Mouse (Mus musculus): ENCODE measurements around the gene Minpp1. TPM values are rescaled to one million over a fixed set of nuclear protein-coding genes. Genes with fewer than 3 reads are reported as not detected.
A peak's percentile ranks its signal among the peaks of the same experiment; 100 is the strongest.
"Not testable (repeated sequence)": the region's sequence is repeated elsewhere in the genome, so short reads cannot be mapped to it uniquely, and the experiment has no call there.

Gene Minpp1
- polyA plus RNA-seq (2015; fragmentation: Nextera tagmentation; extraction: Ambion mirVana): 46.6 and 46.8 TPM in 2 replicates

- Histone ChIP-seq H3K9ac (ENCODE audit: low read length) (peak within 1 kb of the TSS; percentile 86), H3K36me3 (ENCODE audit: control insufficient read depth, insufficient read depth) (no peaks in the 10 kb centered on the region), H3K4me2 (ENCODE audit: low read depth, low read length) (peak within 1 kb of the TSS; percentile 94), H3K27me3 (ENCODE audit: control insufficient read depth, insufficient read depth, low read length) (no peaks in the 10 kb centered on the region), H3K9me3 (replicated peaks; ENCODE audit: control insufficient read depth, low read length) (no peaks in the 10 kb centered on the region), H3K4me1 (ENCODE audit: control insufficient read depth, insufficient read depth, low read length) (peaks cover 15% of the 10 kb centered on the region), H3K27ac (ENCODE audit: low read length) (peak within 1 kb of the TSS; percentile 88), H3K4me3 (ENCODE audit: low read length) (peak within 1 kb of the TSS; percentile 69)
- peak; percentile 92 for ATAC-seq (replicated peaks; ENCODE audit: extremely low read depth, insufficient read depth, low FRiP score)
- under 1% methylated on average over 63 of the region's 64 CpGs for WGBS
These were observed at the start of gene Minpp1 for GRCm38 (mm10) chr19:32485681-32486105. Gene Minpp1 (plus strand): TSS chr19:32485769.

- Histone ChIP-seq H3K9me3 (replicated peaks; ENCODE audit: control insufficient read depth, low read length) (peaks cover 4% of the 10 kb centered on the region; the same call in 1 of the 2 replicates), H3K27me3 (ENCODE audit: control insufficient read depth, insufficient read depth, low read length) (no peaks in the 10 kb centered on the region), H3K9ac (ENCODE audit: low read length) (no peak overlapping the region), H3K4me3 (ENCODE audit: low read length) (no peak overlapping the region), H3K4me2 (ENCODE audit: low read depth, low read length) (no peak overlapping the region), H3K36me3 (ENCODE audit: control insufficient read depth, insufficient read depth) (no peaks in the 10 kb centered on the region), H3K27ac (ENCODE audit: low read length) (no peak overlapping the region), H3K4me1 (ENCODE audit: control insufficient read depth, insufficient read depth, low read length) (no peaks in the 10 kb centered on the region)
- 87% methylated on average over 2 of the region's 2 CpGs for WGBS
- ATAC-seq (replicated peaks; ENCODE audit: extremely low read depth, insufficient read depth, low FRiP score): no peak
These were observed 46.2 kb upstream of the Minpp1 start for GRCm38 (mm10) chr19:32439356-32439755.

GRCm38 (mm10) chr19:32441568-32441967 is 44.0 kb upstream of the Minpp1 start:
- no peak for ATAC-seq (replicated peaks; ENCODE audit: extremely low read depth, insufficient read depth, low FRiP score)
- Histone ChIP-seq H3K4me2 (ENCODE audit: low read depth, low read length) (no peak overlapping the region), H3K27ac (ENCODE audit: low read length) (no peak overlapping the region), H3K27me3 (ENCODE audit: control insufficient read depth, insufficient read depth, low read length) (no peaks in the 10 kb centered on the region), H3K9me3 (replicated peaks; ENCODE audit: control insufficient read depth, low read length) (peaks cover 4% of the 10 kb centered on the region; the same call in 1 of the 2 replicates), H3K4me1 (ENCODE audit: control insufficient read depth, insufficient read depth, low read length) (no peaks in the 10 kb centered on the region), H3K9ac (ENCODE audit: low read length) (no peak overlapping the region), H3K4me3 (ENCODE audit: low read length) (no peak overlapping the region), H3K36me3 (ENCODE audit: control insufficient read depth, insufficient read depth) (no peaks in the 10 kb centered on the region)
- 96% methylated on average over 9 of the region's 11 CpGs for WGBS

GRCm38 (mm10) chr19:32448931-32449330 is 36.6 kb upstream of the Minpp1 start:
- Histone ChIP-seq H3K4me2 (ENCODE audit: low read depth, low read length) (no peak overlapping the region), H3K27ac (ENCODE audit: low read length) (no peak overlapping the region), H3K36me3 (ENCODE audit: control insufficient read depth, insufficient read depth) (no peaks in the 10 kb centered on the region), H3K9ac (ENCODE audit: low read length) (no peak overlapping the region), H3K4me3 (ENCODE audit: low read length) (no peak overlapping the region), H3K9me3 (replicated peaks; ENCODE audit: control insufficient read depth, low read length) (peaks cover 3% of the 10 kb centered on the region), H3K27me3 (ENCODE audit: control insufficient read depth, insufficient read depth, low read length) (no peaks in the 10 kb centered on the region), H3K4me1 (ENCODE audit: control insufficient read depth, insufficient read depth, low read length) (no peaks in the 10 kb centered on the region)
- 92% methylated on average over 10 of the region's 10 CpGs for WGBS
- no peak for ATAC-seq (replicated peaks; ENCODE audit: extremely low read depth, insufficient read depth, low FRiP score)

GRCm38 (mm10) chr19:32452231-32452630 is 33.3 kb upstream of the Minpp1 start:
- H3K27ac ChIP-seq (ENCODE audit: low read length): no peak overlapping the region
- H3K4me3 ChIP-seq (ENCODE audit: low read length): no peak overlapping the region
- no peaks in the 10 kb centered on the region for H3K36me3 ChIP-seq (ENCODE audit: control insufficient read depth, insufficient read depth)
- WGBS: 65% methylated on average over 4 of the region's 4 CpGs
- peaks cover 3% of the 10 kb centered on the region for H3K9me3 ChIP-seq (replicated peaks; ENCODE audit: control insufficient read depth, low read length)
- no peak overlapping the region for H3K9ac ChIP-seq (ENCODE audit: low read length)
- no peak for ATAC-seq (replicated peaks; ENCODE audit: extremely low read depth, insufficient read depth, low FRiP score)
- H3K4me1 ChIP-seq (ENCODE audit: control insufficient read depth, insufficient read depth, low read length): no peaks in the 10 kb centered on the region
- no peaks in the 10 kb centered on the region for H3K27me3 ChIP-seq (ENCODE audit: control insufficient read depth, insufficient read depth, low read length)
- no peak overlapping the region for H3K4me2 ChIP-seq (ENCODE audit: low read depth, low read length)

GRCm38 (mm10) chr19:32456744-32457143 is 28.8 kb upstream of the Minpp1 start:
- H3K27ac ChIP-seq (ENCODE audit: low read length): no peak overlapping the region
- peaks cover 3% of the 10 kb centered on the region; the same call in 1 of the 2 replicates for H3K9me3 ChIP-seq (replicated peaks; ENCODE audit: control insufficient read depth, low read length)
- H3K4me1 ChIP-seq (ENCODE audit: control insufficient read depth, insufficient read depth, low read length): no peaks in the 10 kb centered on the region
- H3K4me3 ChIP-seq (ENCODE audit: low read length): no peak overlapping the region
- 85% methylated on average over 2 of the region's 2 CpGs for WGBS
- no peak overlapping the region for H3K4me2 ChIP-seq (ENCODE audit: low read depth, low read length)
- ATAC-seq (replicated peaks; ENCODE audit: extremely low read depth, insufficient read depth, low FRiP score): no peak
- no peak overlapping the region for H3K9ac ChIP-seq (ENCODE audit: low read length)
- no peaks in the 10 kb centered on the region for H3K36me3 ChIP-seq (ENCODE audit: control insufficient read depth, insufficient read depth)
- H3K27me3 ChIP-seq (ENCODE audit: control insufficient read depth, insufficient read depth, low read length): no peaks in the 10 kb centered on the region

- not testable (repeated sequence) for H3K4me2 ChIP-seq (ENCODE audit: low read depth, low read length); H3K4me1 ChIP-seq (ENCODE audit: control insufficient read depth, insufficient read depth, low read length); H3K9me3 ChIP-seq (replicated peaks; ENCODE audit: control insufficient read depth, low read length); H3K27me3 ChIP-seq (ENCODE audit: control insufficient read depth, insufficient read depth, low read length); H3K4me3 ChIP-seq (ENCODE audit: low read length); H3K27ac ChIP-seq (ENCODE audit: low read length); ATAC-seq (replicated peaks; ENCODE audit: extremely low read depth, insufficient read depth, low FRiP score); H3K9ac ChIP-seq (ENCODE audit: low read length); H3K36me3 ChIP-seq (ENCODE audit: control insufficient read depth, insufficient read depth)
- 81% methylated on average over 8 of the region's 8 CpGs for WGBS
These were observed 27.9 kb upstream of the Minpp1 start for GRCm38 (mm10) chr19:32457631-32458030.

- H3K9ac ChIP-seq (ENCODE audit: low read length): no peak overlapping the region
- H3K4me3 ChIP-seq (ENCODE audit: low read length): no peak overlapping the region
- no peak for ATAC-seq (replicated peaks; ENCODE audit: extremely low read depth, insufficient read depth, low FRiP score)
- no peaks in the 10 kb centered on the region for H3K4me1 ChIP-seq (ENCODE audit: control insufficient read depth, insufficient read depth, low read length)
- H3K9me3 ChIP-seq (replicated peaks; ENCODE audit: control insufficient read depth, low read length): peaks cover 3% of the 10 kb centered on the region; the same call in 1 of the 2 replicates
- no peaks in the 10 kb centered on the region for H3K36me3 ChIP-seq (ENCODE audit: control insufficient read depth, insufficient read depth)
- H3K27ac ChIP-seq (ENCODE audit: low read length): no peak overlapping the region
- 90% methylated on average over 6 of the region's 6 CpGs for WGBS
- H3K27me3 ChIP-seq (ENCODE audit: control insufficient read depth, insufficient read depth, low read length): no peaks in the 10 kb centered on the region
- no peak overlapping the region for H3K4me2 ChIP-seq (ENCODE audit: low read depth, low read length)
These were observed 22.5 kb upstream of the Minpp1 start for GRCm38 (mm10) chr19:32463037-32463436.

GRCm38 (mm10) chr19:32465228-32465627 is 20.3 kb upstream of the Minpp1 start:
- H3K4me2 ChIP-seq (ENCODE audit: low read depth, low read length): no peak overlapping the region
- H3K36me3 ChIP-seq (ENCODE audit: control insufficient read depth, insufficient read depth): no peaks in the 10 kb centered on the region
- H3K4me1 ChIP-seq (ENCODE audit: control insufficient read depth, insufficient read depth, low read length): no peaks in the 10 kb centered on the region
- H3K4me3 ChIP-seq (ENCODE audit: low read length): no peak overlapping the region
- no peak overlapping the region for H3K27ac ChIP-seq (ENCODE audit: low read length)
- no peaks in the 10 kb centered on the region for H3K27me3 ChIP-seq (ENCODE audit: control insufficient read depth, insufficient read depth, low read length)
- no peaks in the 10 kb centered on the region for H3K9me3 ChIP-seq (replicated peaks; ENCODE audit: control insufficient read depth, low read length)
- no peak overlapping the region for H3K9ac ChIP-seq (ENCODE audit: low read length)
- ATAC-seq (replicated peaks; ENCODE audit: extremely low read depth, insufficient read depth, low FRiP score): no peak
- WGBS: 77% methylated on average over 4 of the region's 4 CpGs
